Mouse (Mus musculus) macrophage (primary cell): ENCODE measurements around the gene Bex1. TPM values are rescaled to one million over a fixed set of nuclear protein-coding genes. Genes with fewer than 3 reads are reported as not detected.
"Not testable (repeated sequence)": the region's sequence is repeated elsewhere in the genome, so short reads cannot be mapped to it uniquely, and the experiment has no call there.

ENCODE experiments used
- H3K27ac ChIP-seq: fragments of 350-480 bp; formaldehyde crosslinking; 2 replicates; pipeline ENCODE4 v1.9.0; 2021
- H3K36me3 ChIP-seq: fragments of 350-480 bp; formaldehyde crosslinking; 2 replicates; pipeline ENCODE4 v1.9.0; 2021; ENCODE audit errors: inconsistent target
- H3K4me3 ChIP-seq: fragments of 350-480 bp; formaldehyde crosslinking; 2 replicates; pipeline ENCODE4 v1.9.0; 2021; ENCODE audit errors: inconsistent target
- H3K79me2 ChIP-seq: fragments of 350-480 bp; formaldehyde crosslinking; 2 replicates; pipeline ENCODE4 v1.9.0; 2021; ENCODE audit errors: inconsistent target
- WGBS: methylation state at CpG from one replicate; pipeline ENCODE4 v1.1.7; 2026; ENCODE audit warnings: inconsistent platforms; ENCODE audit not compliant: missing documents; 5-methylcytosine and 5-hydroxymethylcytosine counted together
- polyA plus RNA-seq: library from polyadenylated mRNA; stranded (reverse); fragments of 250-400 nt; gene quantifications from 3 replicates; pipeline ENCODE4 v1.2.4, GENCODE M21; 2018; ENCODE audit warnings: inconsistent platforms
- total RNA-seq, 78 experiments: library from RNA; depleted of rRNA; stranded (reverse); fragments of 250-400 nt; gene quantifications; 1 replicate in 9 of 78; 2 replicates in 24 of 78; 3 replicates in 43 of 78; 4 replicates in 2 of 78; pipeline ENCODE4 v1.2.4; 2018; ENCODE audit warnings: inconsistent platforms in 56 of 78

Bex1 gene
- total RNA-seq (2018; cell fraction: chromatin; rRNA removed) = not detected
- 1 to 10 TPM in 13 of 26 experiments, not detected in 13; 3.0 to 6.2 (median 4.3) TPM for total RNA-seq (2018; cell fraction: cytosol; rRNA removed)
- total RNA-seq (2018; cell fraction: nucleus; rRNA removed) = 1 to 10 TPM in 3 of 26 experiments, under 1 TPM in 3, not detected in 20; 0.84 to 2.8 (median 0.97) TPM
- polyA plus RNA-seq = 1.1 to 18.3 TPM (median 3.6 TPM) in 3 replicates

DNA sequence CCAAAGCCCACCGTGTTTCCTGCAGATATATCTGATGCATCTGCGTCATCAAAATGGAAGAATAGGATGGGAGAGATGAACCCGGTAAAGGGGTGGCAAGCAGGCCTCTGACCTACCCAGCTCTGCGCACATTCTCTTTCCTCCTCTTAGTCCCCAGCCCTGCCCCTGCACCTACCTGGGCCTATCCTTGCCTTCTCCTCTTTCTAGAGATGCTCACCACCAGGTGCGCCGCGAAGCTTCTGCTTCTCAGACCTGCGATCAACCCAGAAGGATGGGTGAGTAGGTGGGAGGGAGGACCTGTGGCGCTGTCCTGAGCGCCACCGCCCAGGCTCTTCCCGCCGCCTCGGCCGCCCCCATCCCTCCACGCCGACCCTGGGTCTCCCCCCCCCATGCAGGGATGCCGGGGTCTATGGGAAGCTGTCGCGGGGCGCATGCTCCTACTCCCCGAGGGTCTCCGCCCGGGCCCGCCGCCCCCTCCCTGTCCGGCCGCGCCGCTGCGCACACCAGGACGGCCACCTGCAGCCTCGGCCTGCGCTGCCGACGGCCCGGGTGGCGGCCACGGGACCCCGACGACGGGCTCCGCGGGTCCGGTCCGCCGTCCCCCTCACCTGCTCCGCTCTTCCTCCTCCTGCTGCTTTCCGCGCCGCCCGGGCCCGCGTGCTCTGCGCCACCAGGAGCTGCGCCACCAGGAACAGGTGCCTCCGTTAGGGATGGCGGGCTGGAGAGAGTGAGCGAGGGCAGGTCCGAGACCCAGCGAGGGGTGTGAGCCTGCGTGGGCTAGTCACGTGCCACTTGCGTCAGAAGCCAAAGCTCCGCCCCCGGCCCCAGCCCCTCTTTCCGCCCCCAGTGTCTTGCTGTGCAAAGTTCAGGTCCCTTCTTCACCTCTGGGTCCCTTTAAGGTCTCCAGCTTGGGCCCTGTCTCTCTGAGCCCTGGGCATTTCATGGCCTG is at the start of gene Bex1, which contains the start of gene Tceal7:
Gene Bex1 (minus strand): TSS at position 785 of the 949 bp plus-strand sequence.
Gene Tceal7 (plus strand): TSS at position 51 of the 949 bp plus-strand sequence.
- not testable (repeated sequence) for H3K79me2 ChIP-seq, H3K4me3 ChIP-seq, H3K27ac ChIP-seq, H3K36me3 ChIP-seq
- 66% methylated on average over 4 of the region's 67 CpGs for WGBS

DNA sequence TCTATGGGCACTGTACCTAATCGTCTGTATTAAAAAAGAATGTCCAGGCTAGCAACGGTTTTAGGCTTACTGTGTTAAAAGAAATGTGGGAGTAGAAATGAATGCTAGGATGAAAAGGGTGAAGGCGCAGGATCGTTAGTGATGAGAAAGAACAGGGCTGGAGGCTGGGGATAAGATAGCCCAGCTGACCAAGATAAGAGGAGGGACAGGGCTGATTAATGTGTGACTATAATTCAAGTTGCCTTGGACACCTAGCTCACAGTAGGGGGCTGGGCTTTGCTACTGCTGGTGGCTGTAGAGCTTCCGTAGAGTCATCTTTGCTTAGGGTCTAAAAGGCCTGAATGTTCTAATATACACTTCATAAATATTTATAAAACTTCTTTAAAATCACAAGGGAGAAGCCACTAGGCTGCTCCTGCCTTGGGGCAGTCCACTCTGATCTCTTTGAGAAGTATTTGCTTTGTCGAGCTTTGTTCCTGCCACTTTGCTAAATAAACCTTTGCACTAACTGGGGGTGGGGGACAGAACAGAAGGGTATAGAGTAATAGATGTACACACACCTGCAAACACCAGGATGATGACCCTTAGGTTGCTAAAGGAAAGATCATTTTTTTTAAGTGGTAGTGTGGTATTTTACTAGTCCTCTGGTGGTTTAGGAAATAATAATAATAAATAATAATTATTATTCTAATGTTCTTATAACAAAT is 36.9 kb upstream of the Bex1 start:
- H3K36me3 ChIP-seq = no peaks in the 10 kb centered on the region
- whole genome bisulfite sequencing = 83% methylated on average over 6 of the region's 6 CpGs
- no peaks in the 10 kb centered on the region for H3K79me2 ChIP-seq
- no peak overlapping the region for H3K27ac ChIP-seq
- H3K4me3 ChIP-seq = no peak overlapping the region

DNA sequence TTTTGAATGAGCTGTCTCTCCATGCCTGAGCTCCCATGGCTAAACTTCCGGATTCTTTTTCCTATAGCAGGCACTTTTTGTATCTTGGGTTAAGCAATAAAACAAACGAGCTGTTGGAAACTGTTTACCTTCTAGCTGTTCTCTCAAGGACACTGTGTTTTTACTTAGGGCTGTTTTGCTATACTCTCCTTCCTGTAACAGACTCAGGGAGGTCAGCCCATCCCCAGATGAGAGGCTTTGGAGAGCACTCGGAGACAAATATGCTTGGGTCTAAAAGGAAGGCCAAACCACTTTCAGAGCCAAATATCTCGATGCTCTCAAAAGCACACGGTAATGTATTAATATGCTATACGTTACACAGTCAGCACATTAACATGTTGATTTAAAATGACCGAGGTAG is 34.4 kb upstream of the Bex1 start:
- WGBS = 87% methylated on average over 7 of the region's 7 CpGs

DNA sequence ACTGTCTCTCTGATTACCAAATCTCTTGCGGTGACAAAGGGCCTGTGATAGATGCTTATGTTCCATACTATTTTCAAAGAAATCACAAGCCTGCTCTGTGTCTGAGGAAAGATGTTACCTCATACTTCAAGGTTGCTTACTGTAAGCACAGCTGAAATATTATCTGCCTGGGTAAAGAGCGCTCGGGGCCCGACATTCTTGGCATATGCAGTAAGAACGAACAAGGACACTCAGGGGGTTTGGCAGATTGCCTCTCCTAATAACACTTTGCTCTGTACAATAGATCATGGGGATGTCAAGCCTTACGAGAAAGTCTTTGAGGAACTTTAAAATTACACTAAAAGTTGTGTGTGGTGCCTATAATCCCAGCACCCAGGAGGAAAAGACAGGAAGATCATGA is 33.5 kb upstream of the Bex1 start:
- Histone ChIP-seq H3K27ac (no peak overlapping the region), H3K36me3 (no peaks in the 10 kb centered on the region), H3K79me2 (peaks cover 6% of the 10 kb centered on the region; the same call in 1 of the 2 replicates), H3K4me3 (no peak overlapping the region)
- whole genome bisulfite sequencing = 90% methylated on average over 6 of the region's 6 CpGs

More for the DNA sequence above, 34.4 kb upstream of the Bex1 start:
- no peak overlapping the region for H3K4me3 ChIP-seq
- no peak overlapping the region for H3K27ac ChIP-seq
- no peaks in the 10 kb centered on the region for H3K36me3 ChIP-seq
- peaks cover 6% of the 10 kb centered on the region; the same call in 1 of the 2 replicates for H3K79me2 ChIP-seq

DNA sequence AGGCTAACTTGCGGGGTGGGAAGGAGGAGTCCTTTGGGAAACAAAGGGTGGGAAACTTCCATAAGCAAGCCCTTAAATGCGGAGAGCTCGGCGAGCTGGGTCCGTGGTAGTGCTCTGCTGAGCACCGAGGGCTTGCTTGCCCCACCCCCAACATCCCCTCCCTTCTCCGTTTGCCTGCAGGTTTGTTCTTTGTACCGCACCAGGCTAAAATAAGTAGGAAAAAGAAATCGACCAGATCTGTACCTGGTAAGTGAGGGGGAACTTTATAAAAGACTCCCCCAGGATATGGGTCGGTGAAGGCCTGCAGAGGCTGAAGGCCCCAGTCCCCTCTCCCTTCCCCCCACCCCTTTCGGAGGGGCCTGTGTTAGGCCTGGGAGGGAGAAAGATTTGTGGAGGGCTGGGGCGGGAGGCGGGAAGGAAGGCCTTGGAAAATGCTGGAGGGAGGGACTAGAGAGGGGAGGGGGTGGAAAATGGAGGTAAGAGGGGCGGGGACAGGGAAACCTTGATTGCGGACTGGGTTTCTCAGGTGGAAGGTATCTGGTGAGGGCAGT is 30.3 kb upstream of the Bex1 start:
- peak overlapping the region; percentile 70 for H3K4me3 ChIP-seq
- no peaks in the 10 kb centered on the region for H3K36me3 ChIP-seq
- peaks cover 6% of the 10 kb centered on the region; the same call in 1 of the 2 replicates for H3K79me2 ChIP-seq
- H3K27ac ChIP-seq = peak overlapping the region; percentile 65
- WGBS = 30% methylated on average over 15 of the region's 15 CpGs

DNA sequence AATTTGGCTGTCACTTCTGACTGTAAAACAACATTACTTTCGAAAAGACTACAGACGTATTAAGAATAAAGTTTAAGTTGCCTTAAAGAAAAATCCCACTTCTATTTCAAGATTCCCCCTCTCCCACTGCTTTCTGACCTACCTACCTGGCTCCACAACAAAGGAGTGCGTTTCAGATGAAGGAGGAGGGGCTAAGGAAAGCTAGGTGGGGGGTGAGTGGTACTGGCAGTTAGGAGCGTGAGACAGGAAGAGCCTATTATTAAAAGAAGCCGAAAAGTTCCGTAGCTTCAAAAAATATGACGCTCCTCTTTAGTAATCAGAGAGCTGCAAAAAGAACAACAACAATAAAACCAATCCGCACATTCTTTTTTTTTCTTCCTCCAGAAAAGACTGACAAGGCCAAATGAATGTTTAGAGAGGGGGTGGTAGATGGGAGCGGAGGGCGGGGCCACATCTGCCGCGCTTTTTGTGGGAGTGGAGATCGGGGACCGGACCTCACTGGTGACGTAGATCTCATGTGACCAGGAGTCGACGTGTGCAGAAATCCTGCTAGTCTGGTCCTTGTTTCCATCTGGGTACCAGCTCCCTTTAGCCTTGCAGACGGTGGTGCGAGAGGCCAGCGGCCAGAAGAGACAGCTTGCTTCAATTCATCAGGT is 29.4 kb upstream of the Bex1 start, which contains the start of gene Tceal9:
Gene Tceal9 (plus strand): TSS at position 506 of the 656 bp plus-strand sequence.
- Histone ChIP-seq H3K79me2 (peaks cover 6% of the 10 kb centered on the region; the same call in 1 of the 2 replicates), H3K36me3 (no peaks in the 10 kb centered on the region), H3K4me3 (peak within 1 kb of the TSS; percentile 70), H3K27ac (peak within 1 kb of the TSS; percentile 65)
- WGBS = 26% methylated on average over 20 of the region's 20 CpGs

DNA sequence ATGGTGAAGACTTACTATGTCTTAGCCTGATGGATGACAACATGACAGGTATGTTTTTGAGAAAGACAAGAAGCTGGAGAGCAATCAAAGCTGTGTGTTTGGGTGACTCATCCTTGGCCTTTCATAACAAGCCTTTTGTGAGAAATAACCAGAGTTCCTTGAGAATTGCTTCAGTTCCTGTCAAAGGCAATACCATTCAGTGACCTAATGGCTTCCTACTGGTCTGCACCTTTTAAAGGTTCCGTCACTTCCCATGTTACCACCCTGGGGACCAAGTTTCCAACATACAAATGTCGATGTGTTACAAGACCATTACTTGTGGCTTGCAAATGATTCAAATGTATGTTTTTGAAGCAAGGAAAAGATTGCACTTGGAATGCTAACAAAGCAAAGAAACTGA is 27.9 kb upstream of the Bex1 start:
- WGBS = 75% methylated on average over 2 of the region's 2 CpGs
- H3K36me3 ChIP-seq = no peaks in the 10 kb centered on the region
- no peak overlapping the region for H3K4me3 ChIP-seq
- peaks cover 6% of the 10 kb centered on the region; the same call in 1 of the 2 replicates for H3K79me2 ChIP-seq
- H3K27ac ChIP-seq = no peak overlapping the region

DNA sequence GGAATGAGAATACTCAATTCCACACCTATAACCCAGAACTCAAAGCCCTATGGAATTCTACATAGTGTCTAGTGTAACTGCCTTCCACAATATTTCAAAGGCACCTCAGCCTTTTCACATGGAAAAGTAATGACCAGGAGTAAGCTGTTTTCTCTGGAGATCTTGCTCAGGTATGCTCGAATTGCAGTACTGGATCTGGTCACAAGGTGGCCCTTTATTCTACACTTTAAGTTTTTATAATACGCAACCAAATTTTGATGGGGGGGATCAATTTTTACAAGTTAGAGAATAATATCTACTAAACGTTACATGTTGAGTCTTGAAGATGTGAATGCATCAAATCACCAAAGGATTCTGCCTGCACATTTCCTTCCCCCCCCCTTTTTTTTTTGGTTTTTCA is 22.8 kb upstream of the Bex1 start:
- no peaks in the 10 kb centered on the region for H3K79me2 ChIP-seq
- H3K4me3 ChIP-seq = no peak overlapping the region
- H3K27ac ChIP-seq = no peak overlapping the region
- H3K36me3 ChIP-seq = no peaks in the 10 kb centered on the region
- 57% methylated on average over 3 of the region's 3 CpGs for WGBS

DNA sequence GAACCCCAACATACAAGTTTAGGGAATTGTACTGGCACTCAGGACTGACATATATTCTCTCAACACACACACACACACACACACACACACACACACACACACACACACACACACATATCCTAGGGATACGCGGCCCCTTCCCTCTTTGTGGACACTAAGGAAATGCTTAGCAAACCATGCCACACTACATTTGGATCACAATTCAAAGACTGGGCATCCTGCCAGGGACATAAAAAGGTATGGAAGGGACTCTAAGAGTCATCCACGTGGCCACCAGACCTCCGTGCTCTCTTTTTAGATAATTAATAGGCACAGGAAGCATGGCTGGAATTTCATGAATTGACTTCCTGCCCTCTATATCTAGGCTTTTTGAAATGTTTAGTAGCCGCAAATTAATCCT is 12.5 kb upstream of the Bex1 start:
- H3K79me2 ChIP-seq = no peaks in the 10 kb centered on the region
- H3K36me3 ChIP-seq = no peaks in the 10 kb centered on the region
- WGBS = 77% methylated on average over 3 of the region's 5 CpGs

DNA sequence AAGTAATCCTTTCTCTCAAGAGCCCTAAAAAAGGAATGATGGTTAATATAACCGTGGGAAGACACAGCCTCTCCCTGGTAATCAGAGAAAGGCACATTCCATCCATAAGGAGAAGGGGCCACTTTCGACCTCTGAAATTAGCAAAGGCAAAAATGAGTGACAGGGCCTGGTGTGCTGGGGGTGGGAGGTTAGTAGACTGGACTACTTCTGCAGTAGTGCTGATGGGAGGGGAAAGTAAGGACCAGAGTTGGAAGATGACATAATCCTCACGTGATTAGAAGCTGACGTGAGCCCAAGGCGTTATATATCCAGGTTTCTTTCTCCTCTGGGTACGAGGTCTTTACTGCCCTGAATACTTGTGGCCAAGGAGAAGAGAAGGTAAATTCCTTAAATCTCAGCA is 8.4 kb upstream of the Bex1 start:
- no peaks in the 10 kb centered on the region for H3K79me2 ChIP-seq
- no peak overlapping the region for H3K4me3 ChIP-seq
- H3K27ac ChIP-seq = no peak overlapping the region
- H3K36me3 ChIP-seq = no peaks in the 10 kb centered on the region
- 89% methylated on average over 6 of the region's 6 CpGs for WGBS

More for the DNA sequence above, 12.5 kb upstream of the Bex1 start:
- Histone ChIP-seq H3K27ac (no peak overlapping the region), H3K4me3 (no peak overlapping the region)

DNA sequence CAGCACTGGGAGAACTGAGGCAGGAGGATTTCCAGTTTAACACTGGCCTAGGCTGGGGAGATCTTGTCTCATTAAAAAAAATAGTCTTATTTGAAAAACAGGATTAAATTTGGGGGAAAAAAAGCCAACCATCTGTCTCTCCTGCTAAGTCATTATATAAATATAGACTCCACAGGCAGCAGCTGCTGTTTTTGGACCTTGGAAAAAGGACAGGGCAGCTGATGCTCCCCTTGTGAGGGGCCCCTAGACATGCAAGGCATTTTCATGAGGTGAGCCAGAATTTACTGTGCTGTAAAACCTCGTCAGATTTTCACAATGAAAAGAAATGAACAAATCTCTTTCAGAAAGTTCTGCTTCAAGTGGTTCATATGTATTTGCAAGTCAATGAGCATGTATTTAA is 990 bp upstream of the Bex1 start:
- Histone ChIP-seq H3K27ac (no peak overlapping the region), H3K4me3 (no peak overlapping the region), H3K36me3 (no peaks in the 10 kb centered on the region), H3K79me2 (no peaks in the 10 kb centered on the region)
- WGBS = no CpG with 5 or more reads among the region's 1 CpGs

DNA sequence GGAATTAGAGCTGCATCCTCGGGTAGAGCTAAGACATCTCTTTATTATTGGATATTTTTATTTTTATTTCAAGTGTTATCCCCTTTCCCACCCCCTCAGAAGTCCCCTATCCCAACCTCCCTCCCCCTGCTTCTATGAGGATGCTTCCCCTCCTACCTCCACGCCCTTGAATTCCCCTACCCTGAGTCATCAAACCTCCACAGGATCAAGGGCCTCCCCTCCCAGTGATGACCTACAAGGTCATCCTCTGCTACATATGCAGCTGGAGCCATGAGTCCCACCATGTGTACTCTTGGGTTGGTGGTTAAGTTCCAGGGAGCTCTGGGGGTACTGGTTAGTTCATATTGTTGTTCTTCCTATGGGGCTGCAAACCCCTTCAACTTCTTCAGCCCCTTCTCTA is 1.9 kb downstream of the Bex1 start:
- Histone ChIP-seq H3K4me3 (no peak overlapping the region), H3K79me2 (no peaks in the 10 kb centered on the region), H3K27ac (no peak overlapping the region), H3K36me3 (no peaks in the 10 kb centered on the region)
- 83% methylated on average over 2 of the region's 2 CpGs for WGBS

DNA sequence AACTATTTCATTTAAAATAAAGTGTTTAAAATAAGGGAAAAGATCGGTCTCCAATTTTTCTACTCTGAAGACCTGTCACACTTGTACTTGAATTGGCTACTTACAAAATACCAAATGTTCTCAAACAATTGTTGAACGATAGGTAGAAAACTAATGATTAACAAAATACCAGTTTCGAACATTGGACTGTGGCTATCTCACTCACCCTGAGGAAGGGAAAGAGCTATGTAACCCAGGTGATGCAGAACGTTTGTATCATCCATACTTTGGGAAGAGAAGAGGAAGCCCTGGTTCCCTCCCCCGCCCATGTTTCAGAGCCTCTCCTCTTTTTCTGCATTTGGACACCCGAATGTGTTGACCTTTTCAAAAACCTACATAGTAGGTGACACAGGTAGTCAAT is 10.9 kb downstream of the Bex1 start:
- no peak overlapping the region for H3K27ac ChIP-seq
- no peaks in the 10 kb centered on the region for H3K79me2 ChIP-seq
- H3K4me3 ChIP-seq = no peak overlapping the region
- 79% methylated on average over 4 of the region's 6 CpGs for WGBS
- H3K36me3 ChIP-seq = no peaks in the 10 kb centered on the region

DNA sequence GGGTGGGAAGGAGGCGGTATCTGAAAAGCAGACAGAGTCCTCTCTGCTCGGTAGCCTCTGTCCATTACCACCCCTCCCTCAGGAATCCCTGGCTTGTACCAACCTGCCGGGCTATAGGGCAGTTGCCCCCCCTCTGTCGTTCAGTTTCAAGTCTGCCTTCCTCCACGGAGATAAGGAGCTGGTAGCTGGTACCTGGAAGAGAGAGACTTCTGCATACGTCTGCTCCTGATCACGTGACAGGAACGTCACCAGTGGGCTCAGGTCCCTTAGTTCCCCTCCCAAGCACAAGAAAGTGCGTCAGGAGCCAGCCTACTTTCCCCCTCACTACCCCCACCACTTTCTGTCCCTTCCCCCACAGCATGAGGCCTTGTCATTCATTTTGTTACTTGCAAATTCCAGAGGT is 11.6 kb downstream of the Bex1 start, which contains the start of gene Tceal5:
Gene Tceal5 (minus strand): TSS at position 213 of the 403 bp plus-strand sequence.
- 18% methylated on average over 6 of the region's 9 CpGs for WGBS
- no peak within 1 kb of the TSS for H3K4me3 ChIP-seq

More for the DNA sequence above, 11.6 kb downstream of the Bex1 start, which contains the start of gene Tceal5:
- Histone ChIP-seq H3K36me3 (no peaks in the 10 kb centered on the region), H3K79me2 (no peaks in the 10 kb centered on the region), H3K27ac (no peak within 1 kb of the TSS)
